ENCODE assay signal across 32 mouse cellular contexts in genomic region chrX:150413505-150413904, GRCm38 (mm10).
"Had no signal": no experiment of that assay in that cellular context is flagged by ENCODE, and none has a peak within 500 bp of the region (broad histone marks: within the 10 kb centered on the region; RNA-seq: fewer than 3 reads in every experiment).

No protein-coding gene starts in this region.

- DNase-seq: left cerebral cortex, postnatal 4 days; liver; liver, embryonic 13.5 days; liver, postnatal 0 days; lung, adult 18-20 months; lung, adult 2 months; lung, embryonic 14.5 days; lung, postnatal 10 days; lung, postnatal 14 days; lung, postnatal 36 days; lung, postnatal 4 days; midbrain, embryonic 14.5 days had no signal

- H3K27ac ChIP-seq: limb, embryonic 10.5 days; limb, embryonic 12.5 days; limb, embryonic 13.5 days; limb, embryonic 15.5 days; liver, embryonic 12.5 days; liver, embryonic 13.5 days; liver, embryonic 14.5 days; liver, embryonic 15.5 days; lung, embryonic 15.5 days; macrophage; midbrain, embryonic 10.5 days; midbrain, embryonic 12.5 days; midbrain, embryonic 13.5 days; midbrain, embryonic 15.5 days; neural tube, embryonic 12.5 days had no signal

- H3K36me3 ChIP-seq: limb, embryonic 15.5 days; liver, embryonic 12.5 days; liver, embryonic 13.5 days; liver, embryonic 15.5 days; lung, embryonic 15.5 days; midbrain, embryonic 12.5 days; midbrain, embryonic 15.5 days; neural tube, embryonic 12.5 days had no signal

- ATAC-seq: liver, embryonic 12.5 days; liver, postnatal 0 days; lung, postnatal 0 days; midbrain, embryonic 13.5 days; midbrain, embryonic 15.5 days; midbrain, embryonic 16.5 days had no signal

- H3K4me1 ChIP-seq: limb, embryonic 10.5 days; limb, embryonic 12.5 days; limb, embryonic 13.5 days; limb, embryonic 15.5 days; liver, embryonic 12.5 days; liver, embryonic 13.5 days; liver, embryonic 15.5 days; lung, embryonic 15.5 days; megakaryocyte, embryonic 14.5 days; midbrain, embryonic 10.5 days; midbrain, embryonic 12.5 days; midbrain, embryonic 13.5 days; midbrain, embryonic 15.5 days; neural tube, embryonic 12.5 days had no signal

- H3K27me3 ChIP-seq: limb, embryonic 12.5 days; limb, embryonic 13.5 days; limb, embryonic 15.5 days; liver, embryonic 12.5 days; liver, embryonic 13.5 days; liver, embryonic 15.5 days; lung, embryonic 15.5 days; midbrain, embryonic 12.5 days; midbrain, embryonic 13.5 days; midbrain, embryonic 15.5 days; neural tube, embryonic 12.5 days had no signal

- H3K4me3 ChIP-seq: limb, embryonic 10.5 days; limb, embryonic 12.5 days; limb, embryonic 13.5 days; limb, embryonic 15.5 days; liver, embryonic 12.5 days; liver, embryonic 13.5 days; liver, embryonic 15.5 days; lung, embryonic 15.5 days; megakaryocyte, embryonic 14.5 days; midbrain, embryonic 10.5 days; midbrain, embryonic 12.5 days; midbrain, embryonic 13.5 days; midbrain, embryonic 15.5 days; myocyte; neural tube, embryonic 12.5 days had no signal

- H3K4me2 ChIP-seq: limb, embryonic 12.5 days; limb, embryonic 13.5 days; limb, embryonic 15.5 days; liver, embryonic 11.5 days; liver, embryonic 12.5 days; liver, embryonic 13.5 days; liver, embryonic 15.5 days; lung, embryonic 14.5 days; lung, embryonic 15.5 days; midbrain, embryonic 11.5 days; midbrain, embryonic 12.5 days; midbrain, embryonic 13.5 days; midbrain, embryonic 15.5 days; neural tube, embryonic 12.5 days had no signal

- H3K9me3 ChIP-seq: limb, embryonic 10.5 days; limb, embryonic 12.5 days; limb, embryonic 13.5 days; limb, embryonic 15.5 days; liver, embryonic 12.5 days; liver, embryonic 13.5 days; liver, embryonic 15.5 days; lung, embryonic 15.5 days; megakaryocyte, embryonic 14.5 days; midbrain, embryonic 10.5 days; midbrain, embryonic 12.5 days; midbrain, embryonic 13.5 days; midbrain, embryonic 15.5 days; neural tube, embryonic 12.5 days had no signal

- H3K9ac ChIP-seq: limb, embryonic 12.5 days; limb, embryonic 13.5 days; limb, embryonic 15.5 days; liver, embryonic 12.5 days; liver, embryonic 13.5 days; liver, embryonic 14.5 days; liver, embryonic 15.5 days; liver, postnatal 0 days; lung, embryonic 14.5 days; lung, embryonic 15.5 days; midbrain, embryonic 12.5 days; midbrain, embryonic 13.5 days; midbrain, embryonic 15.5 days; neural tube, embryonic 12.5 days had no signal
